Mouse (Mus musculus) large intestine, adult 2 months (tissue): Measurements from ENCODE around the gene 4930442H23Rik. TPM values are rescaled to one million over a fixed set of nuclear protein-coding genes. Genes with fewer than 3 reads are reported as not detected.
"Not testable (repeated sequence)": the region's sequence is repeated elsewhere in the genome, so short reads cannot be mapped to it uniquely, and the experiment has no call there.

Source experiments
- DNase-seq: peaks from one replicate; pipeline ENCODE4 v3.0.0-alpha.2; 2012; ENCODE audit warnings: low read depth, low spot score
- WGBS: fragments of 180-500 bp; shearing (Covaris S2); methylation state at CpG from one replicate; pipeline ENCODE4 v1.1.7; 2018; 5-methylcytosine and 5-hydroxymethylcytosine counted together
- polyA plus RNA-seq: library from polyadenylated mRNA; depleted of rRNA; stranded (reverse); fragments of >200 nt; gene quantifications from 2 replicates; pipeline ENCODE4 v1.2.3, GENCODE M21; 2012

The 4930442H23Rik gene
- polyA plus RNA-seq, 1 experiment = not detected

DNA sequence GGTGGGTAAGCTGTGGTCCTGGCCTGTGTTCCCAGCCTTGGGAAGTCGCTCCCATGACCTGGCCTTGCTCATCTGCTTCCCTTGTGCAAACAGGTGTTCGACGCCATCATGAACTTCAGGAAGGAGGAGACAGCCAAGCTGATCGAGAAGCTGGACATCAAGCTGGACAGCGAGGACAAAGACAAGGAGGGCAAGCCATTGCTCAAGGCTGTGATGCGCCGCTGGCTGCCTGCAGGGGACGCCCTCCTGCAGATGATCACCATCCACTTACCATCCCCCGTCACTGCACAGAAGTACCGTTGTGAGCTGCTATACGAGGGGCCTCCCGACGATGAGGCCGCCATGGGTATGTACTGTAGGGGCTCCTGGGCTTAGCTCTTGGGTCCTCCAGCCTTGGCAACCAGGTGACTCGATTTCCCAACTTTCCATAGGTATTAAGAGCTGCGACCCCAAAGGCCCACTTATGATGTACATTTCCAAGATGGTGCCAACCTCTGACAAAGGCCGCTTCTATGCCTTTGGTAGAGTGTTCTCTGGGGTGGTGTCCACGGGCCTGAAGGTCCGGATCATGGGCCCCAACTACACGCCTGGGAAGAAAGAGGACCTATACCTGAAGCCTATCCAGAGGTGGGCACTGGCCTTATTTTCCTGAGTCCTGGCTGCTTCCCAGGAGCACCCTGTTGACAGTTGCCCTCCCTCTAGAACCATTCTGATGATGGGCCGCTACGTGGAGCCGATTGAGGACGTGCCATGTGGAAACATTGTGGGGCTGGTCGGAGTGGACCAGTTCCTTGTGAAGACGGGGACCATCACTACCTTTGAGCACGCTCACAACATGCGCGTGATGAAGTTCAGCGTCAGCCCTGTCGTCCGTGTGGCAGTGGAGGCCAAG, 4.0 kb downstream of the 4930442H23Rik start:
- WGBS = 83% methylated on average over 32 of the region's 32 CpGs

DNA sequence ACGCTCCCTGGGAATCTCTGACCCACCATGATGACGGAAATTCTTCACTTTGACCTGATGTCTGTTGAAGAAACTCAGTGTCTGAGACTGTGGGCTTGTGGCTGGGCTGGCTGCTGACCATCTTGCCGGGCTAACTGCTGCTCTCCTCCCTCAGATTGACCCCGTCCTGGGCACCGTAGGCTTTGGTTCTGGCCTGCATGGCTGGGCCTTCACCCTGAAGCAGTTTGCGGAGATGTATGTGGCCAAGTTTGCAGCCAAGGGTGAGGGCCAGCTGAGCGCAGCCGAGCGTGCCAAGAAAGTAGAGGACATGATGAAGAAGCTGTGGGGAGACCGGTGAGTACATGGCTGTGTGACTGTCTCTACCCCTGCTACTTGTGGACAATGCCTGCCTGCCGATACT, 4.7 kb downstream of the 4930442H23Rik start:
- 89% methylated on average over 11 of the region's 11 CpGs for WGBS
- DNase-seq = no peak

More for the DNA sequence above, 4.0 kb downstream of the 4930442H23Rik start:
- DNase-seq = no peak

DNA sequence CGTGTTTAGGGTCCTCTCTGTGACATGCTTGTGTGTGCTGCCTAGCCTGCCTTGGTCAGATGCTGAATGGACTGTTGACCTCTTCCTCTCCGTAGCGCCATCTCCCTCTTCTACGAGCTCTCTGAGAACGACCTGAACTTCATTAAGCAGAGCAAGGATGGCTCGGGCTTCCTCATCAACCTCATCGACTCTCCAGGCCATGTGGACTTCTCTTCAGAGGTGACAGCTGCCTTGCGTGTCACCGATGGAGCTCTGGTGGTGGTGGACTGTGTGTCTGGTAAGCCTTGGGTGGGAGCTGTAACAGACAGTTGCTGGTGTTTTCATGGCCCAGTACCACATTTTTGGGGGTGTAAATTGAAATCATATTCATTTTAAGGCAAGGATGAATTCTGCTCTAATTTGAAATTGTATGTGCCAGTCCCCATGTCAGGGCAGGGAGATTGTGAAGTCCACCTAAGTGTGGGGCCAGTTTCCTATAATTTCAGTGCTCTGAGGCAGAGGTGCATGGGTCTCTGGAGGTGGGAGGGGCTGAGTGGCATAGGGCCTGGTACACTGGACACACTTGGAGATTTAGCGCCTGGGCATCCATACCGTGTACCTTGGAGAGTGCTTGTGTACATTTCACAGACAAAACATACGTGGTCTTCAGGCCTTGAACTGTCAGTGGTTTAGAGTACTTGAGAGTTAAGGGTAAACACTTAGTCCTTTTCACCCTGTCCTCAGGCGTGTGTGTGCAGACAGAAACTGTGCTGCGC, 5.5 kb downstream of the 4930442H23Rik start:
- 33% methylated on average over 14 of the region's 14 CpGs for WGBS
- no peak for DNase-seq

DNA sequence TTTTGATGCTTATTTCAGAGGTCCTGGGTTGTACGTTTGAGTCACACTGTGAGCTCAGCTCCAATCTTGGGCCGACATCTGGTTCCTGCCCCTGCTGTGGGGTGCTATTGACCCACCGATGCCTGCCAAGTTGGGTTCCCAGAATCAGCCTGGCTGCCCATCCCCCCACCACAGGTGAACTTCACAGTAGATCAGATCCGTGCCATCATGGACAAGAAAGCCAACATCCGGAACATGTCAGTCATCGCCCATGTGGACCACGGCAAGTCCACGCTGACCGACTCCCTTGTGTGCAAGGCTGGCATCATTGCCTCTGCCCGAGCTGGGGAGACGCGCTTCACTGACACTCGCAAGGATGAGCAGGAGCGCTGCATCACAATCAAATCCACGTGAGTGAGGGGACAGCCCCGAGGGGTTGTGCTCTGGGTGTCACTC, 6.1 kb downstream of the 4930442H23Rik start:
- 5% methylated on average over 16 of the region's 16 CpGs for WGBS
- no peak for DNase-seq

DNA sequence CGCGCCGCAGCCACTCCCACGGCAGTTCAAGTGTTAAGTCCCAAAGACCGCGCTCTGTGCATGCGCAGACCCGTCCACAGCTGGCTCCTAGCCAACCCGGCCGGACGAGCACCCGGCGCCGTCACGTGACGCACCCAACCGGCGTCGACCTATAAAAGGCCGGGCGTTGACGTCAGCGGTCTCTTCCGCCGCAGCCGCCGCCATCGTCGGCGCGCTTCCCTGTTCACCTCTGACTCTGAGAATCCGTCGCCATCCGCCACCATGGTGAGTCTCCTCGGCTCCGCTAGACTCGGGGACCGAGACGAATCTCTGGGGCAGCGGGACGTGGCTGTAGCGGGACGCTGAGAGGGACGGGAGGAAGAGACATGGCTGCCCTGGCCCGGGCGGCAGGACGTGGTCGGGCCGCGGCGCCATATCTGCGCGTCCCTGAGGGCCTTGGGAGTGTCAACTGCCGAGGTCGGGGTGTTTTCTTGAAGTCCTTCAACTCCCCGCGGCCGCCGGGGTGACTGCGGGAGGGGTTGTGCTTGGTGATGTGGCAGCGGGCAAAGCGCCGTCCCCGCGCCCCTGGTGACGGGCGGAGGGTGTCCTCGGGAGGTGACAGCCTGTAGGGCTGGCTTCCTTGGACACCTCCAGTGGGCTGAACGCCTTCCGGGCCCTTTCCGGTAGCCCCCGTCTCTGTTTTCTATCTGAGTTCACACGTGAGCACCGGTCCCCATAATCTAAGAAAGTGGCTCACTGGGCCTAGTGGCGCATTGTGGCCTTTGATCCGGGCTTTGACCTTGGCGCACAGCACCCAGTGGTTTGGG, 7.0 kb downstream of the 4930442H23Rik start, which contains the start of gene Eef2:
Gene Eef2, plus strand, starts transcription at position 166 of the 806 bp plus-strand sequence.
- WGBS = under 1% methylated on average over 77 of the region's 77 CpGs
- DNase-seq = peak; percentile 75

DNA sequence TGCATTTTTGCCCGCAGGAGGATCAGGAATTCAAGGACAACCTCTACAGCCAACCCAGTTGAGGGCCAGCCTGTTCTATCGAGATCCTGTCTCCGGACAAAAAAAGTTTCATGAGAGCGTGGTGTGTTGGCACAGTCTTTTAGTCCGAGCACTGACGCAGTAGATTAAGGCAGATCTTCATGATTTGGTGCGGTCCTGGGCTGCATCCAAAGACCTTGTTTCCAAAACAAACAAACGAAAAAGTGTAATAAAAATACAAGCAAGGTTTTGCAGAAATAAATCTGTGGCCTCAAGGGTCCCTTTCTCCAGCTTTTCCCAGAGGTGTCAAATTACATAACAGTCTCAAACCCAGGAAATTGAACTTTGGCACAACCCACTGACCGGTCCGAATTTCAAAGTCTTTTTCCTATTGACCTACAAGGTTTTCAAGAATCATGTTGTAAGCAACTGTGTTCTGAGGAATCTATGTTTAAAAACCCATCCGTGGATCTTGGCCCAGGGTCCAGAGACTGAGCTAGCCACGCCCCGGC, 7.6 kb downstream of the 4930442H23Rik start:
- 2% methylated on average over 13 of the region's 13 CpGs for WGBS
- no peak for DNase-seq

DNA sequence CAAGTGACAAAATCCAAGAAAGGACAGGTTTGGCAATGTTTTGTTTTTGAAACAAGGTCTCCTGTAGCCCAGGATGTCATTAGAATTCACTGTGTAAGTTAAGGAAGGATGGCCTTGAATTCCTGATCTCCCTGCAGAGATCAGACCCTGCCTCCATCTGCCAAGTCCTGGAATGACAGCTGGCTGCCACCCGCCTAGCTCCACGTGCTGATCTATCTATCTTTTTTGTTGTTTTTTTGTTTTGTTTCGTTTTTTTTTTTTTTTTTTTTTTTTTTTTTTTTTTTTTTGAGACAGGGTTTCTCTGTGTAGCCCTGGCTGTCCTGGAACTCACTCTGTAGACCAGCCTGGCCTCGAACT, 8.3 kb downstream of the 4930442H23Rik start:
- not testable (repeated sequence) for DNase-seq
- 3% methylated on average over 4 of the region's 4 CpGs for WGBS

DNA sequence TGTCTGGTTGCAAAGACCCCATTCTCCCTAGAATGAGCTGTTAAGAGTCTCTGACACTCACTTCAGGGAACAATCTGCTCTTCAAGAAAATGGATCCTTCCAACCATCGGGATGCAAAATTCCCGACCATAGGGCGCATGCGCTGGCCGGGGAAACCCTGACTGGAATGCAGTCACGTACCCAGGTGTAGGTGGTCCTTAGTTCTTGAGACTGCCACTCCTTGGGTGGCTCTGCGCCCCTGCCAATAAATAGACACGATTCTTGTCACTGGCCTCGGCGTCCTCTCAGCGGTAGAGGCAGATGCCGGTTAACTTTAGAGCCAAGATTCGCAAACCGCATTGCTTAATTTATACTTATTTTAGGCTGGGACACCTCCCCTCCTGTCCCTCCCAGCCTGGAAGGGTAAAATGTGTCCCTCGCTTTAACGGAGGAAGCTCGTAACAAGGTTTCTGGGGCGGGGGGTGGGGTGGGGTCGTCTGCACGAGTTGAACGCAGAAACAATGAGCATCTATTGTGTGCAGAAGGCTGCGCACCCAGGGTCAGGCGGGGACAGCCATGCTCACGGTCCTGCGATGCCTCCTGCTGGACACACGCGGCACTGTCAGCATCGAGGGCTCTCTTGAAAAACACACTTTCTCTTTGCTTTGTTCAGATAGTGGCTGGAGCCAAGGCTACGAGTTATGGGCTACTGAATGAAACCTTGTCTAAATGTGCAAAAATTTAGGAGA, 8.9 kb downstream of the 4930442H23Rik start:
- DNase-seq = no peak
- 6% methylated on average over 29 of the region's 29 CpGs for WGBS

DNA sequence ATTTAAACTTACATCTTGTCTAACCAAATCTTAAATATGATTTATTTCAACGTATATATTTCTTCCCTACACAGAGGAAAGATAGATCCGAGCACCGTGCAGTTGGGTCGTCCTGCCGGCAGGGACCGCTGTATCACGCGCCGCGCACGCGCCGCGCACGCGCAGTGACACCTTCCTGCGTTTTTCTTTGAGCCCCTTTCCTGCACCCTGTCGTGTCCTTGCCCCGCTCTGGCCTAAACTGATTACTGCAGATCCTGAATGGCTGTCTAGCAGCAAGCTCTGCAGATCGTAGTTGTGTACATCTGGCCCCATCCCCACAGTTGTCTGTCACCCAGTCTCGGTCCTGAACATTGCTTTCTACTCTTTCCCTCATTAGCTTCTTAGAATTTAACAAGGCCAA, 10.5 kb downstream of the 4930442H23Rik start:
- no peak for DNase-seq
- WGBS = 11% methylated on average over 21 of the region's 21 CpGs

DNA sequence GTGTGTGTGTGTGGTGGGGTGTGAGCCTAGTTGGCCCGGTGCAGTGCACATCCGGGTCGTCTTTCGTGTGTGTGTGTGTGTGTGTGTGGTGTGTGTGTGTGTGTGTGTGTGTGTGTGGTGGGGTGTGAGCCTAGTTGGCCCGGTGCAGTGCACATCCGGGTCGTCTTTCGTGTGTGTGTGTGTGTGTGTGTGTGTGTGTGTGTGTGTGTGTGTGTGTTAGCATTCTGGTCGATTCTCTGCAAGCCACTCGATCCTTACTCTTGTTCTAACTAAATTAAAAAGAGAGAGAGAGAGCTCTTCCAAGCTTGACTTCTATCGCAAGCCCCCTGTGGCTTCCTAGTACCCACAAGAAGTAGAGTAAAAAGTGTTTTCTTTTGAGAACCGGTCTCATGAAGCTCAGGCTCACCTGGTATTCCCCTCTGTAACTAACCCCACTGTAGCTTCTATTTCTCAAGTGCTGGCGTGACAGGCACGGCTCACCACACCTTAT, 14.2 kb downstream of the 4930442H23Rik start:
- DNase-seq = not testable (repeated sequence)
- 4% methylated on average over 14 of the region's 14 CpGs for WGBS

DNA sequence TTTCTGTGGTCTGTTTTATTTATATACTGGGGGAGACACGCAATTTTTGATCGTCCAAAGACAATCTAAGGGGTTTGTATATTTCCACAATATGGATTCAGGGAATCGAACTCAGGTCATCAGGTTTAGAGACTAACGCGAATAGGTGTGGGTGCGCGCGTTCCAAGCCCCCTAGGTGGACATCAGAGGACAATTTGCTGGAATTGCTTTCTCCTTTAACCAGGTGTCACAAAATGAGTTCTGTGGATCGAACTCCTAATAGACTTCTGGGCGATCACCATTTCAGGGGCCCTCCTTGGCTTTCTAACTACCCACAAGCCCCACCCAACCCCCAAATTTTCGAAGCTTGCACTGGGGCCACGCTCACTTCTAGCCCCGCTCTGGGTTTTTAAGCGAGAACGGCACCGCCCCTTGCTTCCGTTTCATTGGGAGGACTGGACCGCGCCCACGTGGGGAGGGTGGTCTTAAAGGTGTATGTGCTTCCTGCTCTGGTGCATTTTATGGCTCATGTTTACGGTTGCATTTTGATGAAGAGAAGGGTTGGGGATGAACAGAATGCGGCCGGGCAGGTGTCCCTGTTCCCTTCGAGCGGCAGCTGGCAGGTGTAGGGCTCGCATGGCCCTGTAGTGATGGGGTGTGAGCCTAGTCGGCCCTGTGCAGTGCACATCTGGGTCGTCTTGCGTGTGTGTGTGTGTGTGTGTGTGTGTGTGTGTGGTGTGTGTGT, 15.0 kb downstream of the 4930442H23Rik start:
- no peak for DNase-seq
- under 1% methylated on average over 29 of the region's 29 CpGs for WGBS

DNA sequence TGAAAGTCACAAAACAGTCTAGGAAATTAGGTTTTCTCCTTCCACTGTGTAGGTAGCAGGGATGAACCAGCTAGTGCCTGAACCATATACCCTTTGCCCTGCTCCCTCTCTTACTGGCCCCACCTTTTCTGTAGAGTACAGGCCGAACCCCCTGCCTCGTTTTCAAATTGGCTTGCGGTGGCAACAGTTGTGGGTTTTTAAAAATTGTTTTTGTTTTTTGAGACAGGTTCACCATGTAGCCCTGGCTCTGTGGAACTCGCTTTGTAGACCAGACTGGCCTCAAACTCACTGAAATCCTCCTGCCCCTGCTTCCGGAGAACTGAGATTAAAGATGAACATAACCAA, 15.6 kb downstream of the 4930442H23Rik start:
- 3% methylated on average over 5 of the region's 5 CpGs for WGBS
- no peak for DNase-seq

DNA sequence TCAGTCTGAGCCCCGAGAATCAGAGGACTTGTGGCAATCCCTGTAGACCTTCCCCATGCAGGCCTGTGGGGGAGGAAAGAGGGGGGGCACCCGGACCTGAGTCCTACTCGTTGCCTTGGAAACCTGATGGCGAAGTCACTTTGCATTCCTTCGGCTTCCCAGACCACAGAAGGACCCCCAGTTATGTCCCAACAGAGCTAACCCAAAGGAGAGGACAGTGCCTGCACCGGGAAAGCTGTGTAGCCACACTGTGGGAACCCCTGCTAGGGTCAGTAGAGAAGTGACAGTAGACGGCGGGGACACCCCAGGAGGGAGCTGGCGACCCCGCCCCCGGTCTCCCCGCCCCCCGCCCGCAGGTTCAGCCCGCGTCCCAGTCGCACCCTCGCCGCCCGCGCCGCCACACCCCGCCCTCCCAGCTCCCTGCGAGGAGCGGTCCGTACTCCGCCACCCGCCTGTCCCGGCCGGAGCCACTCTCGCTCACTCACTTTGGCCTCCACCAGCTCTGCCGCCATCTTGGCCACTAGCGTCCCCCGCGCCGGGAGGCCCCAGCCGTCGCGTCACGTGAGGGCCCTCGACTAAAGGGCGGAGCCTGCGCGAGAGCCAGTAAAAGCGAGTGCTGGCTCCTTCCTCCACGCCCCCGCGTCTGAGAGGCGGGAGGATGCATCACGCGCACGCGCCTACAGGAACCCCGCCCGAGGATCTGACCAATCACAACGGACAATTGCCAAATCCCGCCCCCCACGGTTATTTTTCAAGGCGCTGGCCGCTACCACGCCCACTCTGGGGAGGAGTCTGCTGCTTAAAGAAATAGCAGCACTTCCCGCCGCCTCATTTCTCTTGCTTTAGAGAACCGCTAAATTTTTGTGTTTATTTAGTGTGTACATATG, 16.2 kb downstream of the 4930442H23Rik start, which contains the start of gene Pias4:
Gene Pias4, minus strand, starts transcription at position 724 of the 887 bp plus-strand sequence.
- DNase-seq = peak; percentile 94
- WGBS = under 1% methylated on average over 64 of the region's 64 CpGs

DNA sequence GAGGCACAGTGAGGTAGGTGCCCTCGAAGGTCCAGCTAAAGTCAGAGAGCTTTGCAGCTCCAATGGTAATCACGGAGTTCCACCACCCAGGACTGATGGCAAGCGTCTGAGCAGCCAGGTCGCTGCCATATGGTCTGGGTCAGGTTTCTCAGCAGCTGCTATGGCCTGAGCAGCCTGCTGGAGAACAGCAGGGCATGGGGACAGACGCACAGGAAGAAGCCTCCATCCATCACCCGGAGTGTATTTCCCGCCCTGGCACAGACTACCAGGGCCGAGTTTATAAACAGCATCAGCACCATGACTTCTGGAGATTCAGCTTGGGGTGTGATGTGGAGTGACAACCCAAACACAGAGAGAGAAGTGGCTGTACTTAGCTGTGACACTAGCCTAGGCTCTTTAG, 18.5 kb downstream of the 4930442H23Rik start:
- WGBS = 71% methylated on average over 8 of the region's 8 CpGs
- DNase-seq = no peak

DNA sequence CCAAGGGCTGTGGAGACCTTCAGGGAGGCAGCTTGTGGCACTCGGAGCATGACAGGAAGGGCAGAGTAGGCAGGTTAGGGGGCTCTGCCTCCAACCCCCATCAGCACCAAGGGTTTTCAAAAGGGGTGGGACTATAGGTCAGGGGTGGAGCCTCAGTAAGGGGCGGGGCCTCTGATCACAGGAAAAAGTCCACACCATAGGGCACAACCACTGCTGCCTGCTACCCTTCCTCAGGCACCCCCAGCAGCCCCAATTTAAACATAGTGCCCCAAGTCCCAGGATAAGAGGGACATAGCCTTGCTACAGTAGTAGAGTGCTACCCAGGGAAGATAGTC, 21.4 kb downstream of the 4930442H23Rik start:
- 66% methylated on average over 2 of the region's 2 CpGs for whole genome bisulfite sequencing
- no peak for DNase-seq

DNA sequence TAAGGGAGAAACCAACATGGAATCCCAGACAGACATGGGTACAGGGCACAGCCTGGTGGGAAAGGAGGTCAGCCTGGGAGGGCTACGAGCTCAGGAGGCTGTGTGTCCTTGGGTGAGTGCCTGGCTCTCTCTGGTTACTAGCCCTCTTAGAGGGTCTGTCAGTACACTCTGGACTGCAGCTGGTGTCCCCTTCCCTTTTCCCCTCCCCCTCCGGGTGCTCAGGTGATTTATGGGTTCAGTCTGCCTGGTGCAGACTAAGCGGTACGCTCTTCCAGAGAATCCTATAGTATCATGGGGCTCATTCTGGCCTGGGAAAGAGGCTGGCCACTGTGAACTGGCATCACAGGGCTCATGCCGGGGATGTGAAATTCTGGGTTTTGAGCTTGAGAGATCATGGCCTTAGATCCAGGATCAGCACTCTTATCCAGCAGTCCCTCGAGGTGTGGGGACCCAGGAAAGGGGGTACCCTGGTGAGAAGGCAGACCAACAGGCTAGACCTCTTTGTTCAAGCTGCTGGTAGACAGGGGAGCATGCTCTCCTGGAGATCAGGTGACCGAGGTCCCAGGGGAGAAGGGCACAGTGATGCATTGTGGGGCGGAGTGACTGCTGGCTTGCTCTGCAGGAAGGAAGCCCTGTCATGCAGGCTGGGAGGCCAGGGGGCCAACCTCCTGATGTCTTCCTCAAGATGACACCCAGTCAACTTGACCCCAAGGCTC, 21.9 kb downstream of the 4930442H23Rik start:
- no peak for DNase-seq
- 71% methylated on average over 8 of the region's 8 CpGs for WGBS

DNA sequence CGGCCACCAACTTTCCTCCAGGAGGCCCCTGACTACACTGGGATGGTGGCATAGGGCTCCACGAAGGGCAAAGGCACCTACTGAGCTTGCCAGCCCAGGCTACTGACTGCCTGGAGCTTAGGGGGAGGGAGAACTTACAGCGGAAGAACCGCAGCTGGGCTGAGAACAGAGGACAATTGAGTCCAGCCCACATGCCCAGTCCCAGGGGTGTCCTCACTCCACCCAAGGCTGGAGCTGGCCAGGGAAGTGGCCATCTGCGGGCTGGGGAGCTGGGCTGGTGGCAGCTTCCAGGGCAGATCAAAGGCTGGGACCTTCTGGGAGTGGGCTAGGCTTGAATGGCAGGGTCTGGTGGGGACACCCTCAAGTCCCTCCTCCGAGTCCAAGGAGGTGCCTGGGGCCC, 28.9 kb downstream of the 4930442H23Rik start:
- DNase-seq = no peak
- 71% methylated on average over 6 of the region's 6 CpGs for whole genome bisulfite sequencing
